Comparison of ENCODE assay signal across 8 mouse cellular contexts in the genomic region with DNA sequence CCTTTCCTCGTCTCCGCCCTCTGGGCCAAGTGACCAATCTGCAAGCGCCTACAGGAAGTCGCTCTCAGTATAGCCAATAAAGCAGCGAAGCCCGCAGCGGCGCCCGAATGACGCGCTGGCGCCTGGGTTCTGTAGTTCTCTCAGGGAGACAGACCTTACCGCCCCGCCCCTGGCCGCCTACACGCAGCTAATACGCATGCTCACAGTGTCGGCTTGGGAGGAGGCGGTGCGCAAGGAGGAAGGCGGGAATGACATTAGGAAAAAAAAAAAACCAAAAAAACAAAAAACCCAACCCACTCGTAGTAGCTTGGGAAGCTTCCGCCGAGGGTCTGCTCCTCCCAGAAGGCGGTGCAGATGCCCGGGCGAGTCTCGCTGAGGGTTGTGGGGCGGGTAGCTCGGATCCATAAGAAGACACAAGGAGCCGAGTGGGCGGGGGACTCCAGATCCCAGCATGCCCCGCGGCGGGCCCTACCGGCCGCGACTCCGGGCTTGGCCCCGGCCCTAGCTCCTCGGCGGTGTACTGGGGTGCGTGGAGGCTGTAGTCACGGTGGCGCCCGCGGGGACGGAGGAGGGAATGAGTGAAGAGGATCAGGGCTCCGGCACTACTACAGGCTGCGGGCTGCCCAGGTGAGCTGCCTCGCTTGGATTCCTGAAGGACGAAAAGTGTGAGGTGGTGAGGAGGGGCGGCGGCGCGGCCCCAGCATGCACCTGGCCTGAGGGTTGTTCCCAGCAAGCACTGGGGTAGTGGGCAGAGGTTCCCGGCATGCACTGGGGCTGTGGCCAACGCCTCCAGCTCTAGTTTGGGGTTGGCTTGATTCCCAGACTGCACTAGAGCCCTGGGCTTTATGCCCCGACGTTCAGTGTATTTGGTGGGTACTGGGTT. TPM values are rescaled to one million over a fixed set of nuclear protein-coding genes. Genes with fewer than 3 reads are reported as not detected.
DNase-seq lines count a peak whose midpoint lies in the region; ATAC-seq lines count a peak whose summit lies in the region.

Gene Tarbp2, plus strand, starts transcription at position 217 of the 883 bp plus-strand sequence.

- peak; percentile 88 for ATAC-seq in inflammation-experienced regulatory T-cells, adult 6 months
- ATAC-seq in megakaryocyte-erythroid progenitor cell, adult 5-6 weeks (replicated peaks; ENCODE audit: low FRiP score, low TSS enrichment, poor library complexity, severe bottlenecking): peak; percentile 85

- peak; percentile 100 for DNase-seq in adrenal gland, adult (ENCODE audit: inconsistent age in 2 of 2, low spot score in 1 of 2)
- DNase-seq in embryo, embryonic 10.5 days (ENCODE audit: low spot score): peak; percentile 100
- DNase-seq in gastrocnemius, postnatal 14 days: peak; percentile 100
- DNase-seq in left cerebral cortex, postnatal 10 days (ENCODE audit: extremely low spot score in 1 of 2, low spot score in 2 of 2): peak; percentile 100
- peak; percentile 100 for DNase-seq in right cerebral cortex, postnatal 25 days
- peak; percentile 99 to 100 for DNase-seq in urinary bladder, postnatal 4 days (ENCODE audit: low spot score in 2 of 2)

- intact Hi-C loops in gastrocnemius, postnatal 14 days (cut with DNase I; ENCODE audit: low total_unique reads): no loop called here
- intact Hi-C loops in left cerebral cortex, postnatal 10 days (cut with DNase I): no loop called here

RNA-seq across cellular contexts. Expression of gene Tarbp2, which starts in this region (rescaled TPM):
- 10 to 100 TPM; 37.9 to 40.2 TPM for total RNA-seq in gastrocnemius, postnatal 14 days (2021)
- 10 to 100 TPM; 22.8 to 34.5 (median 27.5) TPM for polyA plus RNA-seq in inflammation-experienced regulatory T-cells, adult 6 months (2017; shearing (Covaris generic))
- total RNA-seq in left cerebral cortex, postnatal 10 days (2021): 10 to 100 TPM; 40.8 to 42.5 TPM
- 37.4 and 40.7 TPM in 2 replicates for total RNA-seq in megakaryocyte-erythroid progenitor cell, adult 5-6 weeks (2014; fragmentation: Nextera tagmentation)
- 17.0 and 19.7 TPM in 2 replicates for total RNA-seq in megakaryocyte-erythroid progenitor cell, adult 5-6 weeks (2017)

Comparison
In these comparisons a context has a peak if more than half of its experiments do, and no peak if none do; other contexts are left out.
1. Peak in every context shown above with its lines: DNase-seq and ATAC-seq.